Mouse (Mus musculus) fat pad, adult 2 months (tissue): Measurements from ENCODE around the gene Ppp1r14b.

Experiments
- DNase-seq: peaks from one replicate; pipeline ENCODE4 v3.0.0-alpha.2; 2011; ENCODE audit warnings: low read depth, low spot score; ENCODE audit errors: extremely low read depth

The Ppp1r14b gene

GRCm38 (mm10) chr19:6942764-6943163 is 32.0 kb upstream of the Ppp1r14b start:
- no peak for DNase-seq

- no peak for DNase-seq
These were observed 31.1 kb upstream of the Ppp1r14b start for GRCm38 (mm10) chr19:6943709-6944108.

DNA sequence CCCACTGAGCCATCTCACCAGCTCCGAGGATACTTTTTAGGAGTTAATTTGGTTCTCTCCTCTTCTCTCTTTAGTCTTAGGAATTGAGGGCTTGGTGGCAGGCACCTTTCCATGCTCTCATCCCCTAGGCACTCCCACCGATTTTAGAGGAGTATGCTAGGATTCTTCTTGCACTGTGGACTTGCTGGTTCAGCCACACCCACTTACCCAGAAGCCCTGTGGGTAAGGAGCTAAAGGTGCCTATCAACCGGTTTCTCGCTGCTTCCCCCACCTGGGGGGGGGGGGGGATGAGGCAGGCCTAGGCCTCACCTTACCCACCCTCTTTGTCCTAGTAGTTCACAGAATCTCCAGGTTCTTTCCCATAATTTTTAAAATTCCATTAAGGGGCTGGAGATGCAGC is 27.0 kb upstream of the Ppp1r14b start:
- no peak for DNase-seq

GRCm38 (mm10) chr19:6948186-6948585 is 26.6 kb upstream of the Ppp1r14b start:
- no peak for DNase-seq

GRCm38 (mm10) chr19:6949532-6949931 is 25.2 kb upstream of the Ppp1r14b start:
- no peak for DNase-seq

DNA sequence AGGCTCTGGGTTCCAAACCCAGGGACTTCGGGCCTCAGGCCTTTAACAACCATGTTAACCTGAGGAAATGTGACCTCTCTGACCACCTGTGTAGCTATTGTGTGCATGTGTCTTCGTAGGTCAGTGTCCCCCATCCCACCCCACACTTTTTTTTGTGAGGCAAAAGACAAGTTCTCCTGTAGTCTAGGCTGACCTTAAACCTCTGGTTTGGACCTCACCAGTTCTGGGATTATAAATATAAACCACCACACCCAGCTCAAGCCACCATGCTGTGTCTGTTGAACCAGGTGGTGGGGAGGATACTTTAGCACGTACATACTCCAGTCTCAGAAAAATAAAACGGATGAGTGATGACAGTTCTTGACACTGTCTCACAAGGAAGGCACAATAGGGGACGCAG is 24.8 kb upstream of the Ppp1r14b start:
- DNase-seq = no peak

GRCm38 (mm10) chr19:6950613-6951153 is 24.1 kb upstream of the Ppp1r14b start:
- no peak for DNase-seq

GRCm38 (mm10) chr19:6951381-6951968 is 23.3 kb upstream of the Ppp1r14b start:
- DNase-seq = peak; percentile 68

DNA sequence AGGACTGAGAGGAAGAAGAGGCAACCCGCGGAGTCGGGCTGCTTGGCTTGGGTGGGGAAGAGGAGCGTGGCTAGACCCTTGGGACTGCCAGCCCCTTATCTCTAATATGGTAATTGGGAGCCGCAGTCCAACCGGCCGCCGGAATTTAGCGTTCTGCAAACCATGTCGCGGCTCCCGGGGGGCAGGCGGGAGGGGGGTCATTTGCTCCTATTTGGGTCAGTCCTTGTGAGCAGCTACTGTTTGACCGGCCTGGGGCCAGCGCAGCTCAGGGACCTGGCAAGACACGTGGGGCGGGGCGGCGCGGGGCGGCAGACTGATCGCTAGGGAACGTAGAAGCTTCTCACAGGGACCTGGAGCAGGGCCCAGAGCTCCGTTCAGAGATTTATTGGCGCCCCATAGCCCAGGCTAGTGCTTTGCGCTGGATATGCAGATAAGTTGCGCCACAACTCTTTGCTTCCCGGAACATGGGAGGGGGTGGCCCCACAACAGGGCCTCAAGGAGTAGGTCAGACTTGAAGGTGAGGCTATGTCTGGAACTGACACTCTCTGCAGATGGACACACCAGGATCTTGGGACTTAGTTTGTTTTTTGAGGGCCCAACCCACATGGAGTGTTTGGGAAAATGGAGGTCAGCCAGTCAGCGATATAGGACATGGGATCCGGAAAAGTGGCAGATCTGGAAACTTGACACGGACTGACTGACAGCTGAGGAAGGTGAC is 22.6 kb upstream of the Ppp1r14b start:
- DNase-seq = peak; percentile 66

DNA sequence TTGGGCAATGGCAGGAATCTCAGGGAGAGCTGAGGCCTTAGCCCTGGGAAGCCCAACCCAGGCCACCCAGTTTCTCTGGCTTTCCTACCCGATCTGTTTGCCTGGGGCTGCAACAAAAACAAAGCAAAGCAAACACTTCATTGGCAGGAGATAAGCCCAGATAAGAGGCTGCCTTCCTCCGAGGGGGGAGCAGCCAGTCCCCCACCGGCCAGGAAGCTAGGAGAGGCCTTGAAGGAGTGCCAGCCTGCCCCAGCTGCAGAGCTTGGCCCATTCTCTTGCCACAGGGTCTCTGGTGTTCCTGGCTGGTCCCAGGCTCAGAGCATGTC is 22.1 kb upstream of the Ppp1r14b start:
- DNase-seq = no peak

GRCm38 (mm10) chr19:6954046-6954445 is 20.7 kb upstream of the Ppp1r14b start:
- DNase-seq = no peak

DNA sequence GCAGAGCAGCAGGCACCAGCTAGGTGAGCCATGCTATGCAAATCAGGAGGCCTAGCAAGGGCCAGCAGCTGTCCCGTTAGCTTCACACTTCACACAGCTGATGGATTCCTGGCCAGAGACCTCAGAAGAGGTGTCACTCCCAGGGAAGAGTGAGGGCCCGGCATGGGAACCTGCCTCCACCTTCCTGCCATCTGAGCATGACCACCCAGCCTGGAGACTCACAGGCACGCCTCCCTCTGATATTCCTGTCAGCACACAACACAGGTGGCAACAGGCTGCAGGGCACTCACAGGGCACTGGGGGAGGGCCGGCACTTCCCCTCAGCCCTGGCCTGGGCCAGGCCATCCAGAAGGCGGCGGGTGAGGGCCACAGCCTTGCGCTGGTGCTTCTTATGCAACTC is 19.3 kb upstream of the Ppp1r14b start:
- no peak for DNase-seq

GRCm38 (mm10) chr19:6956461-6956860 is 18.3 kb upstream of the Ppp1r14b start:
- DNase-seq = no peak

DNA sequence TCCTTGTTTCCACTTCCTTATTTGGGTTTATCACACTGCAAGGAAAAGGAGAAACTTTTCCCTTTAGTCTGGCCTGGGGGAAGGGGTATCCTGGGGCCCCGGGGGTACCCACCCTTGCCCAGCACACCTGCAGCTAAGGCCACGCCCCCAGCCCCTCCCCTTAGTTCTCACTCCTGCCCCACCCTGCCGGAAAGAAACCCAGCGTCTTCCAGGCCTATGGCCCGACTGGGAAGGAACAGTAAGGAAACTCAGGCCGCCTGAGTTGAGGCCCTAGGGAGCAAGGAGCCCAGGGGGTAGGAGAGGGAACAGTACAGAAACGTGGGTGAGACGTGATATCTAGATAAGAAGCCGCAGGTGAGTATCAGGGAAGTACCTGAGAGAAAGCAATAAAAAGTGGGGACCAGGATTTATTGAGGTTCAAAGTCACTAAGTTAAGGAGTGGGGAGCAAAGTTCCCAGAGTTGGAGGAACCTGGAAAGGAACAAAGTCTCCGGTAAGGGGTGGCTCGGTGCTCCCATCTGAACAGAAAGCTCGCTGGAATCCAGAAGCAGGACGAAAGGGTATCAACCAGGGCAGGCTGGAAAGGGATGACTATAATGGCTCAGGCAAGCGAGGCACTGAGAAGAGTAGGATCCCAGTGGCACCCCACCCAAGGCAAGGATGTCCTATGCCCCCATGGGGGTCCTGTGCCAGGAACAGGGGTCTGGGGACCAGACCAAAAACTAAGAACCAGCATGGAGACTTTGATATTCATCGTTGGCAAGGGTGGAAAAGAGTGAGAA is 6.1 kb upstream of the Ppp1r14b start:
- no peak for DNase-seq

- no peak for DNase-seq
These were observed 5.5 kb upstream of the Ppp1r14b start for GRCm38 (mm10) chr19:6969291-6969664.

DNA sequence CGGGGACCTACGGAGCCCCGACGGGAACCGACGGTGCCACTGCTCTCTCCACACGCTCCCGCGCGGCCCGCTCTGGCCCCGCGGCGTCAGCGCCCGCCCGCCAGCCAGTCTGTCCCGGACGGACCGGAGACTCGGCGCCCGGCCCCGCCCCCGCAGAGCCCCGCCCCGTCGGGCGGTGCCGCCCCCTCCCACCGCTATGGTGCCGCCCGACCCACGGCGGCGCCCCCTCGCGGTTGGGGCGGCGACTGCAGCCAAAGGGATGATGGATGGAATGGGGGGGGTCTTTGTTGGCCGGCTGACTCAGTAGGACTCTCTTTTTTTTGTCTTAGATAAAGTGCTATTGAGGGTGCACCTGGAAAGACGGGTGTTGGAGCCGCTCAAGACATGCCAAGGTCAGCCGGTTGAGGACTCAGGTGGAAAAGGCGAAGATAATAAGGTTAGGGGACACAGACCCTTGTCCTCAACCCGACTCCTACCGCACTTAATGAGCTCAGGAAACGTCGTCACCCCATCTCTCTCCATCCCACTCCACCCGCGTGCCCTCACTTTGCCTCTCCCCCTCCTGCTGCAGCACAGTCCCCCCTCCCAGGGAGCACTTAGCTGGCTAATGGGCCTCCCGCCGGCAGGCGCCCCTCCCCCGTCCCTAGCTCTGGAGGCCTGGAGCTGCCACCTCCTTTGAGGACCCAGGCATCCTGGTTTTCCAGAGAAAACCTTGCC is 4.9 kb upstream of the Ppp1r14b start:
- DNase-seq = no peak

DNA sequence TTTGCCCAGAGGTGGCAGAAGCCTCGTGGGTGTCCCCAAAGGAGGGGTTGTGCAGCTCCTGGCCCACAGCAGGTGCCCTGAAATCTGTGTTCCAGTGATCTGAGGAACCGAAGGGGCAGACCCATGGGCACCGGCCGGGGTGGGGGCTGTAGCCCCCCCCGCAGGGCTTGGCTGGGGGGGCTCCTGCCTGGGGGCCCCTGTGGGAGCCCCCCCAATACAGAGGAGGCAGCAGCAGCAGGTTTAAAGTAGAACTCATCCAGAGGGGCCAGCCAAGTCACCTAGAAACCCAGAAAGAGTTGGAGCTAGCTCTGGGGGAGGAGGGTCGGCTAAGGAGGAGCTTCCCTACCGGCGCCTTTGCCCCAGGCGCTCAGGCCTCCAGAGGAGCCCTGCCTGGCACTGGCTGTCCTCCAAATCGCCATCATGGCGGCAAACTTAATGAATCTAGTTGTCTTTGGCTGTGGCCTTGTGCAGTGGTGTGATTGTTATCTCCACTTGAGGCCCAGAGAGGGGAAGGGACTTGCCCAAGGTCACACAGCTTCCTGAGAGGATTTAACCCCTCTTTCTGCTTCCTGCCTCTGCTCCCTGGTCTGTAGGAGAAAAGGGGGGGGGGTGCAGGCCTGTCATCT is 4.2 kb upstream of the Ppp1r14b start:
- no peak for DNase-seq

DNA sequence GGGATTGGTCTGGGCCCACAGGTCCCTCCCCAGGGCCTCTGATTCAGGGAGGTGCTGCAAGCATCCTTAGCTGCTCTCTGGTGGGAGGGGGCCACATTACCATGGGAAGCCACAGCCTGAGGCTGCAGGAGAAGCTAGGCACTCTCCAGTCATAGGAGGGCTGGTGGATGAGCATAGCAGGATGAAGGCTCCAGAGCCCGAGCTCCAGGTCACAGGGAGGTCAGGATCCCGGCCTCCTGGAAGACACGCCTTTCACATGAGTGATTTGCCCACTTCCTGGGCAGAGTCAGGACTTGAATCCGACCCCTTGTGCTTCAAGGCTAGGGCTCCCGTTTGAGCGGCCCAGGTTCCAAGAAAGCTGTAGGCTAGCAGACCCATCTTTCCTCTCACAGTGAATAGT is 3.1 kb upstream of the Ppp1r14b start:
- DNase-seq = no peak

GRCm38 (mm10) chr19:6972247-6972917 is 2.4 kb upstream of the Ppp1r14b start:
- DNase-seq = no peak

GRCm38 (mm10) chr19:6973581-6974190 is 1.1 kb upstream of the Ppp1r14b start:
- DNase-seq = no peak
